ENCODE assay signal across 11 mouse cellular contexts in genomic region chr2:30152616-30153015, GRCm38 (mm10).
"Had no signal": no experiment of that assay in that cellular context is flagged by ENCODE, and none has a peak within 500 bp of the region (broad histone marks: within the 10 kb centered on the region; RNA-seq: fewer than 3 reads in every experiment).

No protein-coding gene starts in this region.

- H3K4me1 ChIP-seq: limb, embryonic 15.5 days; midbrain, embryonic 12.5 days; stomach, embryonic 15.5 days had no signal

- ATAC-seq: intestine, embryonic 16.5 days; midbrain, embryonic 16.5 days had no signal

- H3K4me2 ChIP-seq: limb, embryonic 15.5 days; midbrain, embryonic 12.5 days; stomach, embryonic 15.5 days had no signal

- H3K27ac ChIP-seq: limb, embryonic 15.5 days; liver, embryonic 14.5 days; midbrain, embryonic 12.5 days; stomach, embryonic 15.5 days had no signal

- H3K9ac ChIP-seq: limb, embryonic 15.5 days; liver, embryonic 14.5 days; midbrain, embryonic 12.5 days; stomach, embryonic 15.5 days had no signal

- H3K9me3 ChIP-seq: limb, embryonic 15.5 days; midbrain, embryonic 12.5 days; stomach, embryonic 15.5 days had no signal

- H3K27me3 ChIP-seq: limb, embryonic 15.5 days; midbrain, embryonic 12.5 days; stomach, embryonic 15.5 days had no signal

- H3K4me3 ChIP-seq: limb, embryonic 15.5 days; midbrain, embryonic 12.5 days; stomach, embryonic 15.5 days had no signal

- DNase-seq: left cerebral cortex, postnatal 4 days; lung, adult 18-20 months; right cerebral cortex, postnatal 14 days; thymus, adult 2 months; thymus, postnatal 36 days had no signal
